Mouse (Mus musculus) lung, embryonic 15.5 days (tissue): ENCODE results near the gene Lingo3. TPM values are rescaled to one million over a fixed set of nuclear protein-coding genes. Genes with fewer than 3 reads are reported as not detected.

Experiments
- ATAC-seq: fragments of 200-750 bp; cut with Nextera tagmentation; 2 replicates; pipeline ENCODE4 v1.8.0; 2017; ENCODE audit warnings: moderate number of reproducible peaks, borderline replicate concordance; ENCODE audit not compliant: low FRiP score, low TSS enrichment; ENCODE audit errors: extremely low read depth
- H3K27ac ChIP-seq: fragments of 300-500 bp; sonication (generic); 2 replicates; pipeline ENCODE4 v1.5.1; 2015; ENCODE audit warnings: moderate library complexity, mild to moderate bottlenecking, inconsistent platforms
- H3K27me3 ChIP-seq: fragments of 300-500 bp; sonication (generic); 2 replicates; pipeline ENCODE4 v1.6.1; 2015; ENCODE audit warnings: inconsistent platforms
- H3K36me3 ChIP-seq: fragments of 300-500 bp; sonication (generic); 2 replicates; pipeline ENCODE4 v1.6.1; 2015; ENCODE audit warnings: inconsistent platforms
- H3K4me1 ChIP-seq: fragments of 300-500 bp; sonication (generic); 2 replicates; pipeline ENCODE4 v1.6.1; 2015; ENCODE audit warnings: inconsistent platforms
- H3K4me2 ChIP-seq: fragments of 300-500 bp; sonication (generic); 2 replicates; pipeline ENCODE4 v1.6.1; 2015; ENCODE audit warnings: inconsistent platforms, mild to moderate bottlenecking, moderate library complexity
- H3K4me3 ChIP-seq: fragments of 300-500 bp; sonication (generic); 2 replicates; pipeline ENCODE4 v1.5.1; 2015; ENCODE audit warnings: mild to moderate bottlenecking, inconsistent platforms
- H3K9ac ChIP-seq: fragments of 300-500 bp; sonication (generic); 2 replicates; pipeline ENCODE4 v1.6.1; 2015; ENCODE audit warnings: inconsistent platforms
- H3K9me3 ChIP-seq: fragments of 300-500 bp; sonication (generic); 2 replicates; pipeline ENCODE4 v1.6.1; 2016; ENCODE audit warnings: inconsistent platforms
- WGBS: fragments of 180-500 bp; shearing (Covaris S2); methylation state at CpG from one replicate; pipeline ENCODE4 v1.1.7; 2015; 5-methylcytosine and 5-hydroxymethylcytosine counted together
- microRNA counts: library from miRNA; unstranded; fragments of <30 nt; microRNA quantifications from one replicate; lab custom pipeline; 2016
- microRNA-seq: library from miRNA; unstranded; fragments of <30 nt; microRNA quantifications from one replicate; pipeline ENCODE4, GENCODE M21; 2016
- polyA plus RNA-seq: library from polyadenylated mRNA; unstranded; fragments of >200 nt; fragmentation: Nextera tagmentation; extraction: Ambion mirVana; gene quantifications from 2 replicates; pipeline ENCODE4 v1.2.1, GENCODE M21; 2015

The Lingo3 gene
- polyA plus RNA-seq, 1 experiment from 2014 or later: 0.05 TPM

DNA sequence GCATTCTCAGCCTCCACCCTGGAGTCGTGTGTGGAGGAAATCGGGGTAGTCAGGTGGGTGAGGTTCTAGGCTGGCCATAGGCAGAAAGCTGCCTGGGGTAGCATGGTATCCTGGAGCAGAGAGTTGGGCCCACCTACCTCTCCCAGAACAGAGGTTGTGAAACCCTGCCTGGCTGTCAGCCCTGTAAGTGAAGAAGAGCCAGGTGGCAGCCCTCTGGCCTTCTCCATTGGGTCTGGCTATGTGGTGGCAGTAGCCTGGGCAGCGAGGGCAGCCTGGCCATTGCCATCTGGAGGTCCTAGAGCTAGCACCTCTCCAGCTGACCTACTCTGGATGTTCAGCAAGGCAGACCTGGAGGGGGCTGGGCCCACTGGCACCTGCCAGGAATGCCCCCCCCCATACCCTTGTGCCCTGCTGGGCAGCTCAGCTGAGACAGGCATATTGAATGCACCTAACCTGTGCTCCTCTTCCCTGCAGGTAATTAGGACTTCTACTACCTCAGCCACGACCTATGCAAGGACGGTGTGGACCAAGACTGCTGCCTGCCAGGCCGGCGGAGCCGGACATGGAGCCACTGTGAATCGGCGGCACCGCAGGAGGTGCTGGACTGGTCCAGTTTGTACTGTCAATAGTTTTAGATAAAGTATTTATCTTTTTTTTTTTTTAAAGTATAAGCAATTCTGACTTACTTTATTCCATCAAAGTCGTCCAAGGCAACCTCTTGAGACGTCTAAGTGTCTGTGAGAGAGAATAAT is 50.6 kb downstream of the Lingo3 start:
- 88% methylated on average over 13 of the region's 13 CpGs for WGBS
- Histone ChIP-seq H3K4me3 (no peak overlapping the region), H3K9ac (no peak overlapping the region), H3K27ac (no peak overlapping the region), H3K36me3 (peaks cover 75% of the 10 kb centered on the region), H3K4me2 (no peak overlapping the region), H3K27me3 (no peaks in the 10 kb centered on the region), H3K9me3 (no peaks in the 10 kb centered on the region), H3K4me1 (peaks cover 14% of the 10 kb centered on the region)
- ATAC-seq: no peak

DNA sequence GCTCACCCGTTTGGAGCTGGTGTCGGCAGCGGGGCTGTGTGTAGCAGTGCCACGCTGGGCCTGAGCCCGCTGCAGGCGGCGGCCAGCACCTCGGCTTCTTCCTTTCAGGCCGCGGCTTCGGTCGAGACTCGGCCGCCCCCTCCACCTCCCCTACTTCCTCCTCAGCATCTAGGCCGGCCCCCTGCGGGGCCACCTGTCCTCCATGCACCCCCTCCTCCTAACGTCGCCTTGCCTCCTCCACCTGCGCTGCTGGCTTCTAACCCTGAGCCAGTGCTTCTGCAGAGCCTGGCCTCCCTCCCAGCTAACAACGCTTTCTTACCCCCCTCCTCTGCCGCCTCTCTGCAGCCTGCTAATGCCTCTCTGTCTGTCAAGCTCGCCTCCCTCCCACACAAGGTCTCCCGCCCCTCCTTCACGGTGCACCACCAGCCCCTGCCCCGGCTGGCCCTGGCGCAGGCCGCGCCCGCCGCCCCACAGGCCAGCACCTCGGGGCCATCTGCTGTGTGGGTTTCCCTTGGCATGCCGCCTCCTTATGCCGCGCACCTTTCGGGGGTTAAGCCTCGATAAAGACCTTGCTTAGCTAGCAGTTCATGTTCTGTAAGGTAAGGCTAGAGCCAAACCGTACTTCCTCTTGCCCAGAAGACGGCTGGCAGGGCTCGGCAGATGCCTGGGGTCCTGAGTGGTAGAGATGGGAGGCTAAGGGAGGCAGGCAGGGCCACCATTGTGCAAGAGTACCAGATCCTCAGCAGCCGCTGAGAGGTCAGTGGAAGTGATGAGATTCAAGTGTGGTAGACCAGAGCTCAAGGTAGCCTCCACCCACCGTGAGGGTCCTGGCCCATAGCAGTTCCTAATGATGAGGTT is 51.4 kb downstream of the Lingo3 start:
- Histone ChIP-seq H3K4me2 (no peak overlapping the region), H3K9ac (no peak overlapping the region), H3K27ac (no peak overlapping the region), H3K27me3 (no peaks in the 10 kb centered on the region), H3K4me3 (no peak overlapping the region), H3K4me1 (peaks cover 14% of the 10 kb centered on the region), H3K9me3 (no peaks in the 10 kb centered on the region), H3K36me3 (peaks cover 83% of the 10 kb centered on the region)
- ATAC-seq: peak; percentile 3; the same call in 1 of the 2 replicates
- WGBS: 65% methylated on average over 41 of the region's 41 CpGs

DNA sequence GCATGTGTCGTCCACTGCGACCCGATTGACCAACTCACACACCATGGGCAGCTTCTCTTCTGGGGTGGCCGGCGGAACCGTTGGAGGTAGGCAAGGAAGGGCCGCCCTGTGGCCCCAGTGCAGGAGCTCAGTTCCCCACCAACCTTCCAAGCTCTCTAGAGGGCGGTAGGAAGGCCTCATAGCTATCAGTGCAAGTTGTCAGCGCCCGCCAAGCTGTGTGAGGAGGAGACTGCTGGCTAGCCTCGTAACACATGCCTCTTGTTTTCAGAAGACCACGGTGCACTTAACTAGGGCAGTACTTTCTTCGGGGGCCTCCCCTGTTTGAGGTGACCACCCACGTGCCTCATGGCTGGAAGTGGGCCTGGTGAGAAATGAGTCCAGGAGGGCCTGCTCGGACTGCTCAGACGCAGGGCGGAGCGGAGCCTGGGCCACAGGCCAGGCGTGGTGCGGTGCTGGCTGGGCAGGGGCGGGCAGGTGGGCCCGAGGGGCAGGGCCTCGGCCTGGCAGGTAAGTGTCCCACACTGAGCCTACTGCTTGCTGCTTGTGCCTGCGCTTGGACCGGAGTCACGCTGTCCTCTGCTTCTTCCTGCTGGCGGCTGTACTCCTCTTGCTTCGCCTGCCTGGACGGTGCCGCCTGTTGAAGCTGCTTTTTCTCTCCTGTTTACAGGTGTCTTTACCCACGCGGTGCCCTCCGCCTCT is 52.2 kb downstream of the Lingo3 start:
- Histone ChIP-seq H3K4me2 (no peak overlapping the region), H3K36me3 (peaks cover 89% of the 10 kb centered on the region), H3K9ac (no peak overlapping the region), H3K4me3 (no peak overlapping the region), H3K27ac (no peak overlapping the region), H3K27me3 (no peaks in the 10 kb centered on the region), H3K4me1 (peaks cover 7% of the 10 kb centered on the region; the same call in 1 of the 2 replicates), H3K9me3 (no peaks in the 10 kb centered on the region)
- WGBS: 73% methylated on average over 33 of the region's 33 CpGs
- ATAC-seq: no peak

DNA sequence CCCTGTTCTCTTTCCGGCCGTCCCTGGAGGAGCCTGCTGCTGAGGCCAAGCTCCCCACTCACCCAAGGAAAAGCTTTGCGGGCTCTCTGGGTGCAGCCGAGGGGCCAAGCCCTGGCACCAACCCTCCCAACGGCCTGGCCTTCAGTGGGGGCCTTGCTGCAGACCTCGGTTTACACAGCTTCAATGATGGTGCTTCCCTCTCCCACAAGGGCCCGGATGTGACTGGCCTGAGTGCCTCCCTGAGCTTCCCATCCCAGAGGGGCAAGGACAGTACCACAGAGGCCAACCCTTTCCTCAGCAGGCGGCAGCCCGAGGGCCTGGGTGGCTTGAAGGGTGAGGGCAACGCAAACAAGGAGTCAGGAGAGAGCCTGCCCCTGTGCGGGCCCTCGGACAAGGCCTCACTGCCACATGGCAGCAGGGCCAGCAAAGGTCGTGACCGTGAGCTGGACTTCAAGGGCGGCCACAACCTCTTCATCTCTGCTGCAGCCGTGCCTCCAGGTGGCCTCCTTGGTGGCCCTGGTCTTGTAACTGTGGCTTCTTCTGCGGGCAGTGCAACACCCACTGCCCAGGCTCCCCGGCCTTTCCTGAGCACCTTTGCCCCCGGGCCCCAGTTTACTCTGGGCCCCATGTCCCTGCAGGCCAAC is 53.0 kb downstream of the Lingo3 start:
- H3K4me3 ChIP-seq: no peak overlapping the region
- no peaks in the 10 kb centered on the region for H3K9me3 ChIP-seq
- no peaks in the 10 kb centered on the region for H3K27me3 ChIP-seq
- no peak overlapping the region for H3K27ac ChIP-seq
- peaks cover 95% of the 10 kb centered on the region for H3K36me3 ChIP-seq
- no peak for ATAC-seq
- H3K4me1 ChIP-seq: no peaks in the 10 kb centered on the region
- no peak overlapping the region for H3K9ac ChIP-seq
- H3K4me2 ChIP-seq: no peak overlapping the region
- 82% methylated on average over 19 of the region's 19 CpGs for WGBS

DNA sequence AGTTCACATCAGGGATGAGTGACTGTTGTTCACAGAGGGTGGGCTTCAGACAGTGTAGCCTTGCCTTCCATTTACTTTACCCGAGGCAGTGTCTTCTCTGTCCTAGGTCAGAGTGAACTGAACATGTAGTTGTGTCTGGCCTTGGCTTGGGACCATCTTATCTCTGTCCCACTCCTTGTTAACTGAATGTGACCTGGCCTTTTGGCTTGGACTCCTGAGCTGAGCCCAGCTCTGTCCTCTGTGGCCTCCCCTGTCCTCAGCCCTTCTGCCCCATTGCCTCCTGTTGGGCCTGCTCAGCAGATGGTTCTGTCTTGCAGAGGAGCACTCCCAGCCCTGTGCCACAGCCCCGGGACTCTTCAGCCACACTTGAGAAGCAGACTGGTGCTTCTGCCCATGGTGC is 56.3 kb downstream of the Lingo3 start:
- 64% methylated on average over 2 of the region's 2 CpGs for WGBS
- H3K36me3 ChIP-seq: peaks cover 96% of the 10 kb centered on the region
- no peaks in the 10 kb centered on the region for H3K4me1 ChIP-seq
- H3K4me3 ChIP-seq: no peak overlapping the region
- no peaks in the 10 kb centered on the region for H3K27me3 ChIP-seq
- no peak overlapping the region for H3K4me2 ChIP-seq
- H3K9me3 ChIP-seq: no peaks in the 10 kb centered on the region
- H3K9ac ChIP-seq: no peak overlapping the region
- no peak overlapping the region for H3K27ac ChIP-seq
- no peak for ATAC-seq

DNA sequence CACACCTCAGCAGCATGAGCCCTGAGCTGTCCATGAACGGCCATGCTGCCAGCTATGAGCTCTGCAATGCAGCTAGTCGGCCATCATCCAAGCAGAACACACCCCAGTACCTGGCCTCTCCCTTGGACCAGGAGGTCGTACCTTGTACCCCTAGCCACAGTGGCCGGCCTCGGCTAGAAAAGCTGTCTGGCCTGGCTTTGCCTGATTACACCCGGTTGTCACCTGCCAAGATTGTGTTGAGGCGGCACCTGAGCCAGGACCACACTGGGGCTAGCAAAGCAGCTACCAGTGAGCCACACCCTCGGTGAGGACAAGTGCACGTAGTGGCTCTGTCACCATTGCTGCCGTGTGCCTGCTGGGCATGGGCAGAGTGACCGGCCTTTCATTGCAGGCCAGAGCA is 57.9 kb downstream of the Lingo3 start:
- H3K9ac ChIP-seq: no peak overlapping the region
- H3K27me3 ChIP-seq: no peaks in the 10 kb centered on the region
- no peaks in the 10 kb centered on the region for H3K4me1 ChIP-seq
- 91% methylated on average over 11 of the region's 11 CpGs for WGBS
- H3K27ac ChIP-seq: no peak overlapping the region
- H3K36me3 ChIP-seq: peaks cover 96% of the 10 kb centered on the region
- no peak for ATAC-seq
- no peaks in the 10 kb centered on the region for H3K9me3 ChIP-seq
- no peak overlapping the region for H3K4me2 ChIP-seq
- H3K4me3 ChIP-seq: no peak overlapping the region

DNA sequence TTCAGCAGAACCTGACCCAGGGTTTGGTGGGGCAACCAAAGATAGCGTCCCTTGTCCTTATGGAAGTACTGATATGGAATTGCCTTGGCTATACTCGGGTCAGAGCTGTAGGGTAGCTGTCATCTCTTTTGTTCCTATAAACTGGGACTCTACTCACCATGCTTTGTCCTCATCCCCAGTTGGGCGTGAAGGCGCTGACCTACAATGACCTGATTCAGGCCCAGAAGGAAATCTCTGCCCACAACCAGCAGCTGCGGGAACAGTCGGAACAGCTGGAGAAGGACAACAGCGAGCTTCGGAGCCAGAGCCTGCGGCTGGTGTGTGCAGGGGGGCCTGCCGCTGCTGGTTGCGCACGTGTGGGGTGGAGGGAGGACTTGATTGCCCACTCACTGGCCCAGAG is 59.0 kb downstream of the Lingo3 start:
- Histone ChIP-seq H3K36me3 (peaks cover 96% of the 10 kb centered on the region), H3K4me2 (no peak overlapping the region), H3K27ac (no peak overlapping the region), H3K27me3 (no peaks in the 10 kb centered on the region), H3K9ac (no peak overlapping the region), H3K4me1 (no peaks in the 10 kb centered on the region), H3K9me3 (no peaks in the 10 kb centered on the region), H3K4me3 (no peak overlapping the region)
- ATAC-seq: no peak
- 84% methylated on average over 12 of the region's 12 CpGs for WGBS

DNA sequence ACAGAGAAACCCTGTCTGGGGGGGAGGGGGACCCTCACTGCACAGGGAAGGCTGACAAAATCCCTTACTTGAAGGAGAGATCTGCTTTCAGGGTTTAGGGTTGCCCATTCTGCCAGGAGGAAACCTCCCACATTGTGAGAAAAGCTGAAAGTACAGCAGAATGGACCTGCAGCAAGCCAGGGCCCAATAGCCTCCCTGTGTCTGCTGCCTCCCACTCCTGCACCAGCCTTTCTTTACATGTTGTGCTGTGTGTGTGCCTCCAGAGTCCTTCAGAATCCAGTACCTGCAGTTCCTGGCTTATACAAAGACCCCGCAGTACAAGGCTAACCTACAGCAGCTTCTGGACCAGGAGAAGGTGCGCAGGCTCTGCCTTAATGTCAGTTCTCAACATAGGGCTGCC is 59.5 kb downstream of the Lingo3 start:
- WGBS: 96% methylated on average over 2 of the region's 2 CpGs
- no peak for ATAC-seq
- no peak overlapping the region for H3K4me2 ChIP-seq
- H3K4me3 ChIP-seq: no peak overlapping the region
- H3K27ac ChIP-seq: no peak overlapping the region
- no peaks in the 10 kb centered on the region for H3K4me1 ChIP-seq
- H3K36me3 ChIP-seq: peaks cover 96% of the 10 kb centered on the region
- H3K9ac ChIP-seq: no peak overlapping the region
- no peaks in the 10 kb centered on the region for H3K27me3 ChIP-seq
- no peaks in the 10 kb centered on the region for H3K9me3 ChIP-seq

MicroRNAs encoded within 50 kb of the gene (microRNA counts, 519-probe panel; counts per million panel counts)
- microRNA mmu-miR-1982 (lab: Ali Mortazavi, UCI): 19.7 counts per million

Small RNA genes lying within 50 kb of the gene (microRNA-seq; reads per million reads assigned to microRNA genes)
- 1.7 reads per million for gene Mir1982

Other genes starting within 250 kb of the Lingo3 start
- 79.0 and 84.8 TPM in 2 replicates for gene Scamp4, start 241.2 kb downstream of the Lingo3 start, polyA plus RNA-seq
- 9.1 TPM in 2 replicates for gene Adat3, start 241.2 kb downstream of the Lingo3 start, polyA plus RNA-seq
- 3.2 and 5.1 TPM in 2 replicates for gene Gm49322, start 238.0 kb downstream of the Lingo3 start, polyA plus RNA-seq
- 142 and 152 TPM in 2 replicates for gene Csnk1g2, start 221.2 kb downstream of the Lingo3 start, polyA plus RNA-seq
- 83.0 and 85.2 TPM in 2 replicates for gene Btbd2, start 187.0 kb downstream of the Lingo3 start, polyA plus RNA-seq
- 99.8 and 104 TPM in 2 replicates for gene Mknk2, start 165.9 kb downstream of the Lingo3 start, polyA plus RNA-seq
- gene Mob3a, start 142.1 kb downstream of the Lingo3 start, polyA plus RNA-seq: 44.5 and 44.7 TPM in 2 replicates
- gene Izumo4, start 141.9 kb downstream of the Lingo3 start, polyA plus RNA-seq: 19.8 and 23.0 TPM in 2 replicates
- 68.2 and 72.4 TPM in 2 replicates for gene Ap3d1, start 101.8 kb downstream of the Lingo3 start, polyA plus RNA-seq
- gene Dot1l, start 88.8 kb downstream of the Lingo3 start, polyA plus RNA-seq: 15.5 and 18.3 TPM in 2 replicates
- 60.1 and 64.7 TPM in 2 replicates for gene Sf3a2, start 45.8 kb downstream of the Lingo3 start, polyA plus RNA-seq
- 116 and 118 TPM in 2 replicates for gene Plekhj1, start 45.4 kb downstream of the Lingo3 start, polyA plus RNA-seq
- gene Amh, start 38.8 kb downstream of the Lingo3 start, polyA plus RNA-seq: 0.09 and 0.13 TPM in 2 replicates
- gene Jsrp1, start 30.5 kb downstream of the Lingo3 start, polyA plus RNA-seq: 0.74 and 1.5 TPM in 2 replicates
- gene Oaz1, start 17.4 kb downstream of the Lingo3 start, polyA plus RNA-seq: 1,965 and 1,985 TPM in 2 replicates
- 254 and 281 TPM in 2 replicates for gene Lsm7, start 11.2 kb upstream of the Lingo3 start, polyA plus RNA-seq
- gene Sppl2b, start 11.2 kb upstream of the Lingo3 start, polyA plus RNA-seq: 39.1 and 40.8 TPM in 2 replicates
- not detected in 2 replicates for gene Tmprss9, start 27.8 kb upstream of the Lingo3 start, polyA plus RNA-seq
- 305 and 307 TPM in 2 replicates for gene Timm13, start 56.9 kb upstream of the Lingo3 start, polyA plus RNA-seq
- gene Lmnb2, start 74.2 kb upstream of the Lingo3 start, polyA plus RNA-seq: 55.8 and 60.4 TPM in 2 replicates
- 42.7 and 42.9 TPM in 2 replicates for gene Gadd45b, start 86.0 kb upstream of the Lingo3 start, polyA plus RNA-seq
- 5.3 and 6.6 TPM in 2 replicates for gene Gng7, start 170.9 kb upstream of the Lingo3 start, polyA plus RNA-seq
- 0.11 and 0.30 TPM in 2 replicates for gene Diras1, start 181.6 kb upstream of the Lingo3 start, polyA plus RNA-seq
- 17.2 and 20.5 TPM in 2 replicates for gene Slc39a3, start 193.4 kb upstream of the Lingo3 start, polyA plus RNA-seq
- gene Sgta, start 216.1 kb upstream of the Lingo3 start, polyA plus RNA-seq: 192 TPM in 2 replicates
- 51.7 and 54.3 TPM in 2 replicates for gene Thop1, start 226.0 kb upstream of the Lingo3 start, polyA plus RNA-seq